ENCODE assay signal across 15 mouse cellular contexts in genomic region chr7:67710216-67710615, GRCm38 (mm10). TPM values are rescaled to one million over a fixed set of nuclear protein-coding genes. Genes with fewer than 3 reads are reported as not detected.
DNase-seq lines count a peak whose midpoint lies in the region; ATAC-seq and TF ChIP-seq lines count a peak whose summit lies in the region.
"Had no signal": no experiment of that assay in that cellular context is flagged by ENCODE, and none has a peak within 500 bp of the region (broad histone marks: within the 10 kb centered on the region; RNA-seq: fewer than 3 reads in every experiment).

No protein-coding gene starts in this region.

- no peak overlapping the region for H3K4me3 ChIP-seq in heart, embryonic 12.5 days
- no peak overlapping the region for H3K4me3 ChIP-seq in lung, embryonic 16.5 days (ENCODE audit: low read length)
- H3K4me3 ChIP-seq in stomach, embryonic 16.5 days (replicated peaks; ENCODE audit: low read length), result no peak overlapping the region
- H3K4me3 ChIP-seq in forebrain, postnatal 0 days (ENCODE audit: low read depth, low read length), result no peak overlapping the region
- H3K4me3 ChIP-seq: limb, embryonic 12.5 days; midbrain, embryonic 13.5 days had no signal

- no peak; the same call in 1 of the 2 replicates for ATAC-seq in heart, embryonic 12.5 days (ENCODE audit: insufficient number of reproducible peaks, low FRiP score)
- peak; percentile 77 for ATAC-seq in lung, embryonic 16.5 days (ENCODE audit: low read depth)
- ATAC-seq in stomach, embryonic 16.5 days (ENCODE audit: insufficient read depth, low FRiP score), result peak; percentile 71
- ATAC-seq in forebrain, postnatal 0 days, result no peak
- no peak for ATAC-seq in cerebellum, adult (ENCODE audit: insufficient number of reproducible peaks, low FRiP score, low TSS enrichment)
- ATAC-seq: midbrain, embryonic 13.5 days had no signal

- DNase-seq in heart, adult 9 months (ENCODE audit: low spot score in 2 of 2), result no peak
- DNase-seq in liver, result peak; percentile 59
- DNase-seq in forebrain, postnatal 0 days, result no peak
- DNase-seq in kidney, postnatal 36 days, result no peak
- DNase-seq: cerebellum, adult 8-10 months; kidney, postnatal 10 days; thymus, adult 18-20 months had no signal

- WGBS in heart, embryonic 12.5 days, result 44% methylated on average over 7 of the region's 7 CpGs
- 23% methylated on average over 7 of the region's 7 CpGs for WGBS in lung, embryonic 16.5 days
- 43% methylated on average over 7 of the region's 7 CpGs for WGBS in stomach, embryonic 16.5 days
- WGBS in forebrain, postnatal 0 days, result 93% methylated on average over 7 of the region's 7 CpGs

- no peak overlapping the region for H3K4me2 ChIP-seq in heart, embryonic 12.5 days
- no peak overlapping the region for H3K4me2 ChIP-seq in lung, embryonic 16.5 days (ENCODE audit: low read depth, low read length)
- no peak overlapping the region for H3K4me2 ChIP-seq in stomach, embryonic 16.5 days (ENCODE audit: low read depth, low read length)
- no peak overlapping the region for H3K4me2 ChIP-seq in forebrain, postnatal 0 days (ENCODE audit: low read depth)
- H3K4me2 ChIP-seq: heart, embryonic 11.5 days; limb, embryonic 12.5 days; midbrain, embryonic 13.5 days had no signal

- no peak overlapping the region for H3K9ac ChIP-seq in heart, embryonic 12.5 days
- H3K9ac ChIP-seq in lung, embryonic 16.5 days (ENCODE audit: low read length), result no peak overlapping the region
- 0 out of 2 replicates have a peak overlapping the region, but pooled peaks have one; percentile 8 for H3K9ac ChIP-seq in stomach, embryonic 16.5 days (ENCODE audit: low read length)
- no peak overlapping the region for H3K9ac ChIP-seq in forebrain, postnatal 0 days
- H3K9ac ChIP-seq: limb, embryonic 12.5 days; midbrain, embryonic 13.5 days had no signal

- no peak for TF ChIP-seq CTCF in forebrain, postnatal 0 days (IDR thresholded peaks at IDR 0.05; ENCODE audit: low read depth)

- H3K36me3 ChIP-seq in heart, embryonic 12.5 days, result peaks cover 34% of the 10 kb centered on the region
- H3K36me3 ChIP-seq in lung, embryonic 16.5 days (ENCODE audit: control insufficient read depth, insufficient read depth, low read length), result peaks cover 15% of the 10 kb centered on the region
- peaks cover 15% of the 10 kb centered on the region for H3K36me3 ChIP-seq in stomach, embryonic 16.5 days (ENCODE audit: control insufficient read depth, insufficient read depth, low read length)
- H3K36me3 ChIP-seq in forebrain, postnatal 0 days (ENCODE audit: insufficient read depth), result no peaks in the 10 kb centered on the region
- H3K36me3 ChIP-seq: G1E had no signal

- H3K9me3 ChIP-seq in heart, embryonic 12.5 days (replicated peaks), result peaks cover 3% of the 10 kb centered on the region; the same call in 1 of the 2 replicates
- H3K9me3 ChIP-seq in lung, embryonic 16.5 days (ENCODE audit: control insufficient read depth, low read length), result peaks cover 4% of the 10 kb centered on the region; the same call in 1 of the 2 replicates
- no peaks in the 10 kb centered on the region for H3K9me3 ChIP-seq in stomach, embryonic 16.5 days (replicated peaks; ENCODE audit: control insufficient read depth, low read length)
- no peaks in the 10 kb centered on the region for H3K9me3 ChIP-seq in forebrain, postnatal 0 days (ENCODE audit: low read length)
- H3K9me3 ChIP-seq: G1E; midbrain, embryonic 13.5 days had no signal

- peak overlapping the region; percentile 16; the same call in 1 of the 2 replicates for H3K27ac ChIP-seq in heart, embryonic 12.5 days (ENCODE audit: poor library complexity, severe bottlenecking)
- peak overlapping the region; percentile 53 for H3K27ac ChIP-seq in lung, embryonic 16.5 days (ENCODE audit: low read length)
- peak overlapping the region; percentile 63 for H3K27ac ChIP-seq in stomach, embryonic 16.5 days (ENCODE audit: low read length)
- no peak overlapping the region for H3K27ac ChIP-seq in forebrain, postnatal 0 days (ENCODE audit: low read depth, low read length)
- H3K27ac ChIP-seq: limb, embryonic 12.5 days; midbrain, embryonic 13.5 days had no signal

- no peaks in the 10 kb centered on the region for H3K27me3 ChIP-seq in heart, embryonic 12.5 days (replicated peaks)
- no peaks in the 10 kb centered on the region for H3K27me3 ChIP-seq in lung, embryonic 16.5 days (ENCODE audit: control insufficient read depth, insufficient read depth, low read depth, low read length)
- no peaks in the 10 kb centered on the region for H3K27me3 ChIP-seq in stomach, embryonic 16.5 days (ENCODE audit: control insufficient read depth, insufficient read depth, low read length)
- no peaks in the 10 kb centered on the region for H3K27me3 ChIP-seq in forebrain, postnatal 0 days (ENCODE audit: insufficient read depth, low read length)
- H3K27me3 ChIP-seq: limb, embryonic 12.5 days; midbrain, embryonic 13.5 days had no signal

- H3K4me1 ChIP-seq in heart, embryonic 12.5 days (replicated peaks), result peaks cover 33% of the 10 kb centered on the region
- peaks cover 23% of the 10 kb centered on the region for H3K4me1 ChIP-seq in lung, embryonic 16.5 days (replicated peaks; ENCODE audit: control insufficient read depth, insufficient read depth, low read length)
- H3K4me1 ChIP-seq in stomach, embryonic 16.5 days (ENCODE audit: control insufficient read depth, insufficient read depth, low read length), result no peaks in the 10 kb centered on the region
- no peaks in the 10 kb centered on the region for H3K4me1 ChIP-seq in forebrain, postnatal 0 days (ENCODE audit: insufficient read depth)

RNA-seq across cellular contexts. Expression of gene Synm, which starts 49.3 kb away (rescaled TPM):
- polyA plus RNA-seq in heart, embryonic 12.5 days (2016; fragmentation: Nextera tagmentation; extraction: Ambion mirVana), result 6.6 and 6.7 TPM in 2 replicates
- 12.9 and 13.8 TPM in 2 replicates for polyA plus RNA-seq in lung, embryonic 16.5 days (2015; fragmentation: Nextera tagmentation; extraction: Ambion mirVana)
- polyA plus RNA-seq in stomach, embryonic 16.5 days (2015; fragmentation: Nextera tagmentation; extraction: Ambion mirVana), result 8.1 and 9.5 TPM in 2 replicates
- total RNA-seq in forebrain, postnatal 0 days (2014; rRNA removed), result 10.7 and 10.9 TPM in 2 replicates
- polyA plus RNA-seq in forebrain, postnatal 0 days (2015; fragmentation: Nextera tagmentation; extraction: Ambion mirVana), result 3.8 and 7.0 TPM in 2 replicates
- polyA plus RNA-seq: G1E had no signal

Comparison
In these comparisons a context has a peak if more than half of its experiments do, and no peak if none do; other contexts are left out.
1. ATAC-seq: peak in lung, embryonic 16.5 days (single experiment) and stomach, embryonic 16.5 days (single experiment); none in heart, embryonic 12.5 days (single experiment), forebrain, postnatal 0 days (single experiment) and cerebellum, adult (single experiment).